Mouse (Mus musculus) forebrain, postnatal 0 days (tissue): ENCODE measurements around the gene Clip2. TPM values are rescaled to one million over a fixed set of nuclear protein-coding genes. Genes with fewer than 3 reads are reported as not detected.

Experiments
- ATAC-seq: fragments of 200-750 bp; cut with Nextera tagmentation; 2 replicates; pipeline ENCODE4 v1.8.0; 2017; ENCODE audit warnings: mild to moderate bottlenecking, moderate library complexity
- DNase-seq: peaks from one replicate; pipeline ENCODE4 v3.0.0-alpha.2; 2015
- H3K27ac ChIP-seq: fragments of 300-500 bp; sonication (generic); 2 replicates; pipeline ENCODE4 v1.5.1; 2014; ENCODE audit warnings: low read depth, mild to moderate bottlenecking, antibody characterized with exemption, low read length, moderate library complexity, mixed read lengths
- H3K27me3 ChIP-seq: fragments of 300-500 bp; sonication (generic); 2 replicates; pipeline ENCODE4 v1.6.1; 2014; ENCODE audit warnings: mild to moderate bottlenecking, low read length, mixed read lengths; ENCODE audit not compliant: insufficient read depth
- H3K36me3 ChIP-seq: fragments of 300-500 bp; sonication (generic); 2 replicates; pipeline ENCODE4 v1.6.1; 2014; ENCODE audit warnings: mild to moderate bottlenecking, moderate library complexity; ENCODE audit not compliant: insufficient read depth
- H3K4me1 ChIP-seq: fragments of 300-500 bp; sonication (generic); 2 replicates; pipeline ENCODE4 v1.6.1; 2014; ENCODE audit warnings: antibody characterized with exemption; ENCODE audit not compliant: insufficient read depth
- H3K4me2 ChIP-seq: fragments of 300-500 bp; sonication (generic); 2 replicates; pipeline ENCODE4 v1.6.1; 2014; ENCODE audit warnings: low read depth, mild to moderate bottlenecking, moderate library complexity
- H3K4me3 ChIP-seq: fragments of 300-500 bp; sonication (generic); 2 replicates; pipeline ENCODE4 v1.5.1; 2014; ENCODE audit warnings: low read depth, low read length, mixed read lengths
- H3K9ac ChIP-seq: fragments of 300-500 bp; sonication (generic); 2 replicates; pipeline ENCODE4 v1.6.1; 2014; ENCODE audit warnings: mild to moderate bottlenecking
- H3K9me3 ChIP-seq: fragments of 300-500 bp; sonication (generic); 2 replicates; pipeline ENCODE4 v1.6.1; 2016; ENCODE audit warnings: low read length
- CTCF ChIP-seq: sonication (generic); IDR thresholded peaks from 2 replicates; pipeline ENCODE4 v1.5.1; 2016; ENCODE audit warnings: antibody characterized with exemption, control low read depth, low read depth
- WGBS: fragments of 180-500 bp; shearing (Covaris S2); extraction: QIAGEN DNeasy Blood & Tissue Kit; methylation state at CpG from one replicate; pipeline ENCODE4 v1.1.7; 2014; 5-methylcytosine and 5-hydroxymethylcytosine counted together
- polyA plus RNA-seq: library from polyadenylated mRNA; unstranded; fragments of >200 nt; fragmentation: Nextera tagmentation; extraction: Ambion mirVana; gene quantifications from 2 replicates; pipeline ENCODE4 v1.2.1, GENCODE M21; 2015
- total RNA-seq: library from RNA; depleted of rRNA; stranded (reverse); fragments of >200 nt; gene quantifications from 2 replicates; pipeline ENCODE4 v1.2.3, GENCODE M21; 2014

The Clip2 gene
- total and polyA plus RNA-seq, 2 experiments from 2014 or later: 14.5 to 162 TPM

GRCm38 (mm10) chr5:134540881-134541280, 11.4 kb downstream of the Clip2 start:
- 67% methylated on average over 6 of the region's 6 CpGs for WGBS
- no peak for ATAC-seq
- no peak for TF ChIP-seq CTCF
- no peaks in the 10 kb centered on the region for H3K4me1 ChIP-seq
- H3K9ac ChIP-seq: no peak overlapping the region
- H3K36me3 ChIP-seq: peaks cover 7% of the 10 kb centered on the region
- peak overlapping the region; percentile 51; the same call in 1 of the 2 replicates for H3K27ac ChIP-seq
- H3K9me3 ChIP-seq: no peaks in the 10 kb centered on the region
- H3K27me3 ChIP-seq: no peaks in the 10 kb centered on the region
- DNase-seq: no peak
- H3K4me3 ChIP-seq: no peak overlapping the region
- H3K4me2 ChIP-seq: no peak overlapping the region

- H3K9ac ChIP-seq: no peak overlapping the region
- H3K9me3 ChIP-seq: no peaks in the 10 kb centered on the region
- H3K27me3 ChIP-seq: no peaks in the 10 kb centered on the region
- whole genome bisulfite sequencing: 8% methylated on average over 3 of the region's 3 CpGs
- no peak overlapping the region for H3K4me3 ChIP-seq
- peak overlapping the region; percentile 54; the same call in 1 of the 2 replicates for H3K27ac ChIP-seq
- ATAC-seq (peak; percentile 92), DNase-seq (peak; percentile 65)
- H3K4me2 ChIP-seq: no peak overlapping the region
- no peaks in the 10 kb centered on the region for H3K4me1 ChIP-seq
- no peak for TF ChIP-seq CTCF
- H3K36me3 ChIP-seq: peaks cover 14% of the 10 kb centered on the region
These were observed 12.3 kb downstream of the Clip2 start for GRCm38 (mm10) chr5:134539891-134540290.

GRCm38 (mm10) chr5:134536036-134536435, 16.2 kb downstream of the Clip2 start:
- H3K36me3 ChIP-seq: peaks cover 41% of the 10 kb centered on the region
- no peaks in the 10 kb centered on the region for H3K27me3 ChIP-seq
- no peak overlapping the region for H3K4me3 ChIP-seq
- H3K9ac ChIP-seq: no peak overlapping the region
- WGBS: 85% methylated on average over 6 of the region's 6 CpGs
- DNase-seq (no peak), ATAC-seq (no peak)
- no peaks in the 10 kb centered on the region for H3K9me3 ChIP-seq
- TF ChIP-seq CTCF: no peak
- no peaks in the 10 kb centered on the region for H3K4me1 ChIP-seq
- no peak overlapping the region for H3K4me2 ChIP-seq
- H3K27ac ChIP-seq: no peak overlapping the region

- TF ChIP-seq CTCF: no peak
- DNase-seq: no peak
- peak overlapping the region; percentile 21; the same call in 1 of the 2 replicates for H3K27ac ChIP-seq
- peaks cover 37% of the 10 kb centered on the region for H3K36me3 ChIP-seq
- no peaks in the 10 kb centered on the region for H3K9me3 ChIP-seq
- H3K27me3 ChIP-seq: no peaks in the 10 kb centered on the region
- no peak overlapping the region for H3K9ac ChIP-seq
- H3K4me2 ChIP-seq: no peak overlapping the region
- no peaks in the 10 kb centered on the region; the same call in 1 of the 2 replicates for H3K4me1 ChIP-seq
- ATAC-seq: no peak
- WGBS: 95% methylated on average over 6 of the region's 6 CpGs
- H3K4me3 ChIP-seq: no peak overlapping the region
These were observed 19.8 kb downstream of the Clip2 start for GRCm38 (mm10) chr5:134532417-134532816.

GRCm38 (mm10) chr5:134531585-134531984, 20.6 kb downstream of the Clip2 start:
- Histone ChIP-seq H3K9ac (no peak overlapping the region), H3K4me3 (no peak overlapping the region), H3K27ac (peak overlapping the region; percentile 78), H3K4me2 (no peak overlapping the region), H3K4me1 (no peaks in the 10 kb centered on the region; the same call in 1 of the 2 replicates), H3K27me3 (no peaks in the 10 kb centered on the region), H3K9me3 (no peaks in the 10 kb centered on the region), H3K36me3 (peaks cover 37% of the 10 kb centered on the region)
- no peak for TF ChIP-seq CTCF
- ATAC-seq: peak; percentile 70
- 38% methylated on average over 9 of the region's 9 CpGs for WGBS
- DNase-seq: peak; percentile 73

GRCm38 (mm10) chr5:134530830-134531229, 21.4 kb downstream of the Clip2 start:
- peak; percentile 85 for ATAC-seq
- H3K27ac ChIP-seq: peak overlapping the region; percentile 78; the same call in 1 of the 2 replicates

GRCm38 (mm10) chr5:134528488-134528887, 23.7 kb downstream of the Clip2 start:
- H3K4me3 ChIP-seq: no peak overlapping the region
- no peak overlapping the region for H3K4me2 ChIP-seq
- peaks cover 24% of the 10 kb centered on the region for H3K36me3 ChIP-seq
- ATAC-seq (no peak), DNase-seq (no peak)
- no peak for TF ChIP-seq CTCF
- no peak overlapping the region for H3K9ac ChIP-seq
- peak overlapping the region; percentile 29; the same call in 1 of the 2 replicates for H3K27ac ChIP-seq
- 19% methylated on average over 9 of the region's 9 CpGs for WGBS
- H3K4me1 ChIP-seq: no peaks in the 10 kb centered on the region; the same call in 1 of the 2 replicates
- H3K27me3 ChIP-seq: no peaks in the 10 kb centered on the region
- H3K9me3 ChIP-seq: no peaks in the 10 kb centered on the region

More at GRCm38 (mm10) chr5:134530830-134531229, 21.4 kb downstream of the Clip2 start:
- H3K9me3 ChIP-seq: no peaks in the 10 kb centered on the region
- TF ChIP-seq CTCF: no peak
- no peaks in the 10 kb centered on the region for H3K27me3 ChIP-seq
- H3K4me2 ChIP-seq: no peak overlapping the region
- WGBS: 30% methylated on average over 7 of the region's 7 CpGs
- peak; percentile 93 for DNase-seq
- no peak overlapping the region for H3K9ac ChIP-seq
- peaks cover 42% of the 10 kb centered on the region for H3K36me3 ChIP-seq
- no peak overlapping the region for H3K4me3 ChIP-seq
- H3K4me1 ChIP-seq: no peaks in the 10 kb centered on the region; the same call in 1 of the 2 replicates
